Mouse (Mus musculus): ENCODE measurements around the gene Ube2e3.

Gene Ube2e3

GRCm38 (mm10) chr2:78882068-78882467 is 14.1 kb downstream of the Ube2e3 start:
- DNase-seq (ENCODE audit: low read depth, low spot score) = no peak

GRCm38 (mm10) chr2:78882743-78883433 is 15.0 kb downstream of the Ube2e3 start:
- DNase-seq (ENCODE audit: low read depth, low spot score) = no peak

GRCm38 (mm10) chr2:78886446-78886845 is 18.5 kb downstream of the Ube2e3 start:
- DNase-seq (ENCODE audit: low read depth, low spot score) = no peak

- no peak for DNase-seq (ENCODE audit: low read depth, low spot score)
Measured at GRCm38 (mm10) chr2:78888190-78888589, 20.3 kb downstream of the Ube2e3 start.

GRCm38 (mm10) chr2:78895216-78895615 is 27.3 kb downstream of the Ube2e3 start:
- DNase-seq (ENCODE audit: low read depth, low spot score) = no peak

GRCm38 (mm10) chr2:78905916-78906315 is 38.0 kb downstream of the Ube2e3 start:
- DNase-seq (ENCODE audit: low read depth, low spot score) = no peak

- DNase-seq (ENCODE audit: low read depth, low spot score) = no peak
Measured at GRCm38 (mm10) chr2:78911516-78911915, 43.6 kb downstream of the Ube2e3 start.

GRCm38 (mm10) chr2:78914861-78915260 is 46.9 kb downstream of the Ube2e3 start:
- peak; percentile 30 for DNase-seq (ENCODE audit: low read depth, low spot score)

GRCm38 (mm10) chr2:78922980-78923674 is 55.2 kb downstream of the Ube2e3 start:
- no peak for DNase-seq (ENCODE audit: low read depth, low spot score)

GRCm38 (mm10) chr2:78925807-78926206 is 57.9 kb downstream of the Ube2e3 start:
- no peak for DNase-seq (ENCODE audit: low read depth, low spot score)

- DNase-seq (ENCODE audit: low read depth, low spot score) = no peak
Measured at GRCm38 (mm10) chr2:78927625-78928024, 59.7 kb downstream of the Ube2e3 start.

- no peak for DNase-seq (ENCODE audit: low read depth, low spot score)
Measured at GRCm38 (mm10) chr2:78928080-78928479, 60.2 kb downstream of the Ube2e3 start.

- peak; percentile 30 for DNase-seq (ENCODE audit: low read depth, low spot score)
Measured at GRCm38 (mm10) chr2:78931358-78931757, 63.4 kb downstream of the Ube2e3 start.

GRCm38 (mm10) chr2:78959451-78959850 is 91.5 kb downstream of the Ube2e3 start:
- DNase-seq (ENCODE audit: low read depth, low spot score) = peak; percentile 60

- DNase-seq (ENCODE audit: low read depth, low spot score) = peak; percentile 50
Measured at GRCm38 (mm10) chr2:78960288-78960687, 92.4 kb downstream of the Ube2e3 start.

GRCm38 (mm10) chr2:78961023-78961422 is 93.1 kb downstream of the Ube2e3 start:
- no peak for DNase-seq (ENCODE audit: low read depth, low spot score)

GRCm38 (mm10) chr2:78961580-78961979 is 93.7 kb downstream of the Ube2e3 start:
- peak; percentile 54 for DNase-seq (ENCODE audit: low read depth, low spot score)

- DNase-seq (ENCODE audit: low read depth, low spot score) = no peak
Measured at GRCm38 (mm10) chr2:78964995-78965394, 97.1 kb downstream of the Ube2e3 start.

GRCm38 (mm10) chr2:78965396-78965795 is 97.5 kb downstream of the Ube2e3 start:
- DNase-seq (ENCODE audit: low read depth, low spot score) = no peak

- no peak for DNase-seq (ENCODE audit: low read depth, low spot score)
Measured at GRCm38 (mm10) chr2:78970088-78970487, 102.2 kb downstream of the Ube2e3 start.

Measured in CD4-positive helper T cell, adult 2 months (primary cell).